Mouse (Mus musculus): ENCODE results near the gene 2810459M11Rik.
A peak's percentile ranks its signal among the peaks of the same experiment; 100 is the strongest.

- TF ChIP-seq EP300 (IDR thresholded peaks at IDR 0.05; ENCODE audit: low read depth), result peak; percentile 83
- peak; percentile 95 for TF ChIP-seq CTCF (IDR thresholded peaks at IDR 0.05; ENCODE audit: low read depth)
Measured at GRCm38 (mm10) chr1:86064271-86064991, 18.8 kb downstream of the 2810459M11Rik start, which contains the start of gene Psmd1.

Measured in liver, embryonic 14.5 days (tissue).